Mouse (Mus musculus) neural tube, embryonic 12.5 days (tissue): ENCODE measurements around the gene Tppp3. TPM values are rescaled to one million over a fixed set of nuclear protein-coding genes. Genes with fewer than 3 reads are reported as not detected.

Source experiments
- ATAC-seq: fragments of 200-750 bp; cut with Nextera tagmentation; 2 replicates; pipeline ENCODE4 v1.8.0; 2017; ENCODE audit warnings: low read depth, mild to moderate bottlenecking, moderate TSS enrichment, moderate library complexity; ENCODE audit not compliant: low FRiP score
- H3K27ac ChIP-seq: fragments of 300-500 bp; sonication (generic); 2 replicates; pipeline ENCODE4 v1.5.1; 2016
- H3K27me3 ChIP-seq: fragments of 300-500 bp; sonication (generic); replicated peaks from 2 replicates; pipeline ENCODE4 v1.6.1; 2016; ENCODE audit warnings: mild to moderate bottlenecking
- H3K36me3 ChIP-seq: fragments of 300-500 bp; sonication (generic); 2 replicates; pipeline ENCODE4 v1.6.1; 2016; ENCODE audit warnings: mild to moderate bottlenecking
- H3K4me1 ChIP-seq: fragments of 300-500 bp; sonication (generic); 2 replicates; pipeline ENCODE4 v1.6.1; 2016
- H3K4me2 ChIP-seq: fragments of 300-500 bp; sonication (generic); replicated peaks from 2 replicates; pipeline ENCODE4 v1.6.1; 2016; ENCODE audit warnings: mild to moderate bottlenecking
- H3K4me3 ChIP-seq: fragments of 300-500 bp; sonication (generic); 2 replicates; pipeline ENCODE4 v1.5.1; 2016
- H3K9ac ChIP-seq: fragments of 300-500 bp; sonication (generic); 2 replicates; pipeline ENCODE4 v1.6.1; 2016; ENCODE audit warnings: mild to moderate bottlenecking
- H3K9me3 ChIP-seq: fragments of 300-500 bp; sonication (generic); 2 replicates; pipeline ENCODE4 v1.6.1; 2016; ENCODE audit warnings: mild to moderate bottlenecking
- WGBS: fragments of 180-500 bp; shearing (Covaris S2); methylation state at CpG from one replicate; pipeline ENCODE4 v1.1.7; 2016; 5-methylcytosine and 5-hydroxymethylcytosine counted together
- polyA plus RNA-seq: library from polyadenylated mRNA; unstranded; fragments of >200 nt; fragmentation: Nextera tagmentation; extraction: Ambion mirVana; gene quantifications from 2 replicates; pipeline ENCODE4 v1.2.1, GENCODE M21; 2016

The Tppp3 gene
- polyA plus RNA-seq, result 242 and 246 TPM in 2 replicates

DNA sequence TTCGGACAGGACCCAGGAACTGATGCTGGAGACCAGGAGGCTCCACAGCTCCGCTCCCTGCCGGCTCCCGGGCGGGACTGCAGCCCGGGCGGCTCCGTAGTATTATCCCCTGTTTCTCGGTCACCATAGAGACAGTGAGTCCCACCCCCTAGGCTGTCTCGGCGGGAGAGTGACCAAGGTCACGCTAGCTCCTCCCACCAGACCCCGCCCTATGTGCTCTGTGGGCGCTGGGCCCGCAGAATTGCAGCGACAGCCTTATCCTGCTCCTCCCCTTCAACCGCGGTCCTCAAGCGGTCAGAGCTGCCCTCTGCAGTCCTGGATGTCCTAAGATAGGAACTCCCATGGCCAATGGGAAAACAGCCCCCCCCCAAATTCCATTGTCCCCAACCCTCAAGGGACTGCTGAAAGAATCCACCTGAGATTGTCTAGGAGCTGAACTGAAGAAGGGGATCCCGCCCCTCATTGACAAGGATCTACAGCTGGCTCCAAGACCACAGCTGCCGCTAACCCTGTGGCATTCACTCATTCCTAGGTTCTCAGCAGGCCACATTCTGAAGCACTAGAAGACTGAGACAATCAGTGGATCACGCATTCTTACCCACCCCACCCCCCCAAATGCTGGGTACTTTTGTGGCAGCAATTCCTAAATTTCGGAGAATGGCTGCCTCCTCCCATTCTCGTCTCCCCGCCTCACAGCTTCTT lies at the start of gene Tppp3:
Gene Tppp3 (minus strand): TSS at position 213 of the 702 bp plus-strand sequence.
- Histone ChIP-seq H3K9ac (peak within 1 kb of the TSS; percentile 54), H3K36me3 (peaks cover 23% of the 10 kb centered on the region), H3K9me3 (no peaks in the 10 kb centered on the region), H3K4me1 (peaks cover 76% of the 10 kb centered on the region), H3K27me3 (peaks cover 9% of the 10 kb centered on the region; the same call in 1 of the 2 replicates), H3K4me2 (peak within 1 kb of the TSS; percentile 69), H3K4me3 (peak within 1 kb of the TSS; percentile 46), H3K27ac (peak within 1 kb of the TSS; percentile 72)
- WGBS, result 2% methylated on average over 25 of the region's 25 CpGs
- ATAC-seq, result peak; percentile 87

DNA sequence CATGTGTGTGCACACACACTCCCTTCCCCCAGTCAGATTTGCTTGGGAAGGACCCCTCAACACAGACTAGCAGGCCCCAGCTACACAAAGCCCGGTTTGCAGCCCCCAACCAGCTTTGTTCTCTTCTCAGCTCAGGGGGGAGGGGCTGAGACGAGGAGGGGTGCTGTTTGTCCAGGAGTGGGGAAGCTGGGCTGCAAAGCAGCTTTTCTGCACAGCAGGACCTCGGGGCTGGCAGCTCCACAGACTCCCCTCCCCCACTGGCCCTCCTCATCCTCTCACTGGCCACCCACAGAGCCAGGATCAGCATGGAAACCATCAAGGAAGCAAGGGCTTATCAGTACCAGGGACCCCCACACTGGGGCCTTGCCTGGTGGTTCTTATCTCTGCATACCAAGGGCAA lies 49.7 kb upstream of the Tppp3 start:
- peaks cover 49% of the 10 kb centered on the region for H3K4me1 ChIP-seq
- H3K9ac ChIP-seq, result no peak overlapping the region
- peaks cover 34% of the 10 kb centered on the region for H3K36me3 ChIP-seq
- H3K9me3 ChIP-seq, result no peaks in the 10 kb centered on the region
- 0% methylated on average over 3 of the region's 3 CpGs for WGBS
- 0 out of 2 replicates have a peak overlapping the region, but pooled peaks have one; percentile 63 for H3K4me3 ChIP-seq
- peak overlapping the region; percentile 96 for H3K4me2 ChIP-seq
- ATAC-seq, result 0 out of 2 replicates have a peak, but pooled peaks have one; percentile 14
- H3K27ac ChIP-seq, result 0 out of 2 replicates have a peak overlapping the region, but pooled peaks have one; percentile 38
- H3K27me3 ChIP-seq, result peaks cover 10% of the 10 kb centered on the region; the same call in 1 of the 2 replicates

DNA sequence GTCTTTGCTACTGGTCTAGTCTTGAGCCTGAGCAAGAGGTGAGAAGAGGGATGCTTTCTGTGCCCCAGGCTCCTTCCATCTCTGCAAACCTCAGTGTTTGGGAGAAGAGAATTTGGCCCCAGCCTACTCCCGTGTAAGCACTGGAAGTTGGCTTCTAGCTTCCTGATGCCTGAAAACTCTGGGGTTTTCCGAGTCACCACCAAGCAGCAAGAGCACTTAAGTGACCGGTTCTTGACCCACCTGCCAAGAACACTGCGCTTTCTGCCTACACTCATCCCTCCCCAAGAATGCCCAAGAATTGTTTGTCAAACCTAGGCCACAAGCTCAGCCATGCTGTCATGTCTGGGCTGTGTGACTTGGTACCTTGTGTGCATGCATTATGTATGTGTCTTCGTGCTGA lies 49.2 kb upstream of the Tppp3 start:
- 33% methylated on average over 5 of the region's 5 CpGs for WGBS
- H3K4me3 ChIP-seq, result peak overlapping the region; percentile 63; the same call in 1 of the 2 replicates
- peaks cover 52% of the 10 kb centered on the region for H3K4me1 ChIP-seq
- H3K27me3 ChIP-seq, result peaks cover 10% of the 10 kb centered on the region; the same call in 1 of the 2 replicates
- H3K27ac ChIP-seq, result no peak overlapping the region
- H3K9ac ChIP-seq, result 0 out of 2 replicates have a peak overlapping the region, but pooled peaks have one; percentile 10
- no peaks in the 10 kb centered on the region for H3K9me3 ChIP-seq
- peak overlapping the region; percentile 96 for H3K4me2 ChIP-seq
- H3K36me3 ChIP-seq, result peaks cover 34% of the 10 kb centered on the region
- ATAC-seq, result no peak

- WGBS, result 3% methylated on average over 2 of the region's 2 CpGs
- Histone ChIP-seq H3K4me3 (peak overlapping the region; percentile 63), H3K4me2 (peak overlapping the region; percentile 96), H3K36me3 (peaks cover 24% of the 10 kb centered on the region), H3K9ac (peak overlapping the region; percentile 81), H3K27me3 (peaks cover 10% of the 10 kb centered on the region; the same call in 1 of the 2 replicates), H3K27ac (peak overlapping the region; percentile 47; the same call in 1 of the 2 replicates), H3K9me3 (no peaks in the 10 kb centered on the region), H3K4me1 (peaks cover 52% of the 10 kb centered on the region)
- ATAC-seq, result 0 out of 2 replicates have a peak, but pooled peaks have one; percentile 5
Observed at GRCm38 (mm10) chr8:105519591-105519990, 48.3 kb upstream of the Tppp3 start.

GRCm38 (mm10) chr8:105518436-105519313 lies 47.3 kb upstream of the Tppp3 start, which contains the start of gene Hsd11b2:
Gene Hsd11b2 (plus strand): TSS chr8:105518755.
- peak within 1 kb of the TSS; percentile 96 for H3K4me2 ChIP-seq
- no peaks in the 10 kb centered on the region for H3K9me3 ChIP-seq
- H3K9ac ChIP-seq, result peak within 1 kb of the TSS; percentile 81
- peak within 1 kb of the TSS; percentile 72 for H3K27ac ChIP-seq
- H3K36me3 ChIP-seq, result peaks cover 16% of the 10 kb centered on the region
- H3K27me3 ChIP-seq, result peaks cover 10% of the 10 kb centered on the region; the same call in 1 of the 2 replicates
- H3K4me1 ChIP-seq, result peaks cover 52% of the 10 kb centered on the region
- ATAC-seq, result peak; percentile 57
- peak within 1 kb of the TSS; percentile 63 for H3K4me3 ChIP-seq
- WGBS, result under 1% methylated on average over 63 of the region's 68 CpGs

GRCm38 (mm10) chr8:105517346-105517745 lies 46.0 kb upstream of the Tppp3 start:
- H3K9ac ChIP-seq, result no peak overlapping the region
- H3K4me1 ChIP-seq, result peaks cover 52% of the 10 kb centered on the region
- H3K36me3 ChIP-seq, result peaks cover 4% of the 10 kb centered on the region; the same call in 1 of the 2 replicates
- H3K27me3 ChIP-seq, result peaks cover 10% of the 10 kb centered on the region; the same call in 1 of the 2 replicates
- H3K9me3 ChIP-seq, result no peaks in the 10 kb centered on the region
- H3K4me3 ChIP-seq, result no peak overlapping the region
- no peak for ATAC-seq
- WGBS, result 47% methylated on average over 8 of the region's 8 CpGs
- no peak overlapping the region for H3K27ac ChIP-seq
- peak overlapping the region; percentile 96; the same call in 1 of the 2 replicates for H3K4me2 ChIP-seq

- H3K9me3 ChIP-seq, result no peaks in the 10 kb centered on the region
- WGBS, result 11% methylated on average over 12 of the region's 12 CpGs
- no peak overlapping the region for H3K27ac ChIP-seq
- H3K36me3 ChIP-seq, result no peaks in the 10 kb centered on the region
- H3K4me3 ChIP-seq, result no peak overlapping the region
- peaks cover 48% of the 10 kb centered on the region for H3K4me1 ChIP-seq
- H3K4me2 ChIP-seq, result peak overlapping the region; percentile 50
- H3K9ac ChIP-seq, result no peak overlapping the region; the same call in 1 of the 2 replicates
- peaks cover 10% of the 10 kb centered on the region; the same call in 1 of the 2 replicates for H3K27me3 ChIP-seq
- ATAC-seq, result peak; percentile 22; the same call in 1 of the 2 replicates
Observed at GRCm38 (mm10) chr8:105516018-105516645, 44.8 kb upstream of the Tppp3 start.

GRCm38 (mm10) chr8:105514656-105515055 lies 43.3 kb upstream of the Tppp3 start:
- peaks cover 34% of the 10 kb centered on the region for H3K4me1 ChIP-seq
- H3K9me3 ChIP-seq, result no peaks in the 10 kb centered on the region
- no peak for ATAC-seq
- no peaks in the 10 kb centered on the region for H3K36me3 ChIP-seq
- 85% methylated on average over 5 of the region's 5 CpGs for WGBS
- no peak overlapping the region for H3K9ac ChIP-seq
- H3K27ac ChIP-seq, result no peak overlapping the region
- H3K4me3 ChIP-seq, result no peak overlapping the region
- no peak overlapping the region for H3K4me2 ChIP-seq
- peaks cover 10% of the 10 kb centered on the region; the same call in 1 of the 2 replicates for H3K27me3 ChIP-seq

DNA sequence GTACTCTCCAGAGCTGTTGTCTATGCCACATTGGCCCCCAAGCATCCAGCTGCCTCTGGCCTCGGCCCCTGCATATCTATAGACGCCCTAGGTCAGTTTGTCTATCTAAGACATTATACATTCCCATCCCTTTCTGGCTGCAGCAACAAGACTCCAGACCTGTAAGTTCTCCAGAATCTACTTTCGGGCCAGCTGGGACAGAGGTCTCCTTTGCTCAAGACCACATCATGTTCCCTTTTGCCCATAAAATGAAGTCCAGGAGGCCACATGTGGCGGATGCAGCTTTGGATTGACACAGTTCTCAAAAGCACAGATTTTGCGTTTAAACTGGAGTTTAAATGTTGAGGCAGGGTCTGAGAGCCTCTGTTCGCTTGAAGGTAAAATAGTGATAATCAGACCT lies 42.9 kb upstream of the Tppp3 start:
- 85% methylated on average over 6 of the region's 6 CpGs for WGBS
- peaks cover 10% of the 10 kb centered on the region; the same call in 1 of the 2 replicates for H3K27me3 ChIP-seq
- ATAC-seq, result no peak

GRCm38 (mm10) chr8:105509997-105510735 lies 38.8 kb upstream of the Tppp3 start:
- H3K27ac ChIP-seq, result no peak overlapping the region

More for the DNA sequence above, 42.9 kb upstream of the Tppp3 start:
- Histone ChIP-seq H3K4me2 (no peak overlapping the region), H3K9me3 (no peaks in the 10 kb centered on the region), H3K4me3 (no peak overlapping the region), H3K4me1 (peaks cover 34% of the 10 kb centered on the region), H3K36me3 (no peaks in the 10 kb centered on the region), H3K27ac (no peak overlapping the region), H3K9ac (no peak overlapping the region)

GRCm38 (mm10) chr8:105508758-105509157 lies 37.4 kb upstream of the Tppp3 start:
- H3K4me2 ChIP-seq, result no peak overlapping the region
- H3K9me3 ChIP-seq, result no peaks in the 10 kb centered on the region
- no peaks in the 10 kb centered on the region for H3K36me3 ChIP-seq
- H3K4me1 ChIP-seq, result peaks cover 10% of the 10 kb centered on the region; the same call in 1 of the 2 replicates
- H3K27me3 ChIP-seq, result no peaks in the 10 kb centered on the region
- H3K4me3 ChIP-seq, result no peak overlapping the region
- H3K9ac ChIP-seq, result no peak overlapping the region
- no peak overlapping the region for H3K27ac ChIP-seq
- WGBS, result 77% methylated on average over 1 of the region's 2 CpGs
- ATAC-seq, result no peak

More at GRCm38 (mm10) chr8:105509997-105510735, 38.8 kb upstream of the Tppp3 start:
- H3K9ac ChIP-seq, result no peak overlapping the region
- no peaks in the 10 kb centered on the region for H3K9me3 ChIP-seq
- H3K27me3 ChIP-seq, result no peaks in the 10 kb centered on the region
- no peak overlapping the region for H3K4me3 ChIP-seq
- ATAC-seq, result no peak
- 56% methylated on average over 12 of the region's 12 CpGs for WGBS
- H3K36me3 ChIP-seq, result no peaks in the 10 kb centered on the region
- peaks cover 10% of the 10 kb centered on the region; the same call in 1 of the 2 replicates for H3K4me1 ChIP-seq
- H3K4me2 ChIP-seq, result no peak overlapping the region
